Mouse (Mus musculus) limb, embryonic 12.5 days (tissue): ENCODE results near the gene S100z. TPM values are rescaled to one million over a fixed set of nuclear protein-coding genes. Genes with fewer than 3 reads are reported as not detected.

Source experiments
- ATAC-seq: fragments of 200-750 bp; cut with Nextera tagmentation; 2 replicates; pipeline ENCODE4 v1.8.0; 2017; ENCODE audit warnings: low read depth, moderate TSS enrichment; ENCODE audit not compliant: insufficient number of reproducible peaks, insufficient read depth, low FRiP score, low TSS enrichment
- H3K27ac ChIP-seq: fragments of 300-500 bp; sonication (generic); 2 replicates; pipeline ENCODE4 v1.5.1; 2016; ENCODE audit warnings: mild to moderate bottlenecking, moderate library complexity
- H3K27me3 ChIP-seq: fragments of 300-500 bp; sonication (generic); 2 replicates; pipeline ENCODE4 v1.6.1; 2016; ENCODE audit warnings: mild to moderate bottlenecking, moderate library complexity
- H3K36me3 ChIP-seq: fragments of 300-500 bp; sonication (generic); 2 replicates; pipeline ENCODE4 v1.6.1; 2016; ENCODE audit warnings: mild to moderate bottlenecking, moderate library complexity
- H3K4me1 ChIP-seq: fragments of 300-500 bp; sonication (generic); replicated peaks from 2 replicates; pipeline ENCODE4 v1.6.1; 2016
- H3K4me2 ChIP-seq: fragments of 300-500 bp; sonication (generic); 2 replicates; pipeline ENCODE4 v1.6.1; 2016; ENCODE audit warnings: mild to moderate bottlenecking, moderate library complexity
- H3K4me3 ChIP-seq: fragments of 300-500 bp; sonication (generic); replicated peaks from 2 replicates; pipeline ENCODE4 v1.5.1; 2016; ENCODE audit warnings: mild to moderate bottlenecking
- H3K9ac ChIP-seq: fragments of 300-500 bp; sonication (generic); replicated peaks from 2 replicates; pipeline ENCODE4 v1.6.1; 2016; ENCODE audit warnings: mild to moderate bottlenecking, moderate library complexity
- H3K9me3 ChIP-seq: fragments of 300-500 bp; sonication (generic); 2 replicates; pipeline ENCODE4 v1.6.1; 2016; ENCODE audit warnings: mild to moderate bottlenecking, moderate library complexity
- WGBS: fragments of 180-500 bp; shearing (Covaris S2); methylation state at CpG from one replicate; pipeline ENCODE4 v1.1.7; 2016; 5-methylcytosine and 5-hydroxymethylcytosine counted together
- polyA plus RNA-seq: library from polyadenylated mRNA; unstranded; fragments of >200 nt; fragmentation: Nextera tagmentation; extraction: Ambion mirVana; gene quantifications from 2 replicates; pipeline ENCODE4 v1.2.1, GENCODE M21; 2016

Gene S100z
- polyA plus RNA-seq, 1 experiment from 2014 or later, result not detected

DNA sequence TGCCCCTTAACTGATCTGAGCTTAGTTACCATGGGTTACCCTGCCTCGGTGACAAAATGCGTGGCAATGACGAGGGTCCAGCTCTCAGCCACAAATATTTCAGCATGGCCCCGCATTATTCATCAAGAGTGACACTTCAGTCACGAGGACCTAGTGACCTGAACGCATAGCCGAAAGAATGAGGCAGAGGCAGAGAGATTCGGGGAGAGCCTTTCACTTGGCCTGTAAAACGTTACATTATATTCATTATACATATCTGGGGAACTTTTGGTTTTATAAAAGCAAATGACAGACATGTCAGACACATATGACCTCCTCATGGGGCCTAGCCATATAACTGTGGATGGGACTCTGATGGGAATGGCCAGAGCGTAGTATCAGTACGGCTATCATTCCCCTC is 33.7 kb downstream of the S100z start, which contains the start of gene Crhbp:
Crhbp (minus strand) TSS at position 101 of the 400 bp plus-strand sequence.
- H3K4me1 ChIP-seq, result peaks cover 15% of the 10 kb centered on the region
- no peaks in the 10 kb centered on the region for H3K9me3 ChIP-seq
- WGBS, result 54% methylated on average over 11 of the region's 11 CpGs
- H3K36me3 ChIP-seq, result no peaks in the 10 kb centered on the region
- peak within 1 kb of the TSS; percentile 35 for H3K9ac ChIP-seq
- H3K27me3 ChIP-seq, result peaks cover 40% of the 10 kb centered on the region
- peak within 1 kb of the TSS; percentile 48 for H3K4me3 ChIP-seq
- H3K4me2 ChIP-seq, result peak within 1 kb of the TSS; percentile 94
- H3K27ac ChIP-seq, result no peak within 1 kb of the TSS
- no peak for ATAC-seq

DNA sequence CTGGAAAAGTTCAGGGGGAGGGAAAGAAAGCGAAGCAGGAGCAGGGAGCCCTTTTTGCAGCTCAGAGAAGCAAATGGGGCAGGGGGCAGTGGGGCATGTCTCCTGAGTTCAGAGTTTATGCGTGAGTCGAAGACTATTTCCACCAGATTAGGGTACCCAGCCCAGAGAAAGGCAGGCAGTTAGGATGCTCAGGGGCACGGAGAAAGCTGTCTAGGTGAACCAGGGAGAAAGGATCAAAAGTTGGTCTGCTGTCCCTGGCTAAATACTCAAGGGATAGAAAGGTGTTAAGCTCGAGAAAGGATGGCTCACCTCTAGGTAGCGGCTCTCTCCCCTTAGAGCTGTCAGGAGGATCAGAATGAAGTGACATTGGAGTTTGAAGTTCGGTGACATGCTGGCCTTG is 34.2 kb downstream of the S100z start:
- H3K27me3 ChIP-seq, result peaks cover 40% of the 10 kb centered on the region
- peak overlapping the region; percentile 35; the same call in 1 of the 2 replicates for H3K9ac ChIP-seq
- no peak overlapping the region for H3K27ac ChIP-seq

DNA sequence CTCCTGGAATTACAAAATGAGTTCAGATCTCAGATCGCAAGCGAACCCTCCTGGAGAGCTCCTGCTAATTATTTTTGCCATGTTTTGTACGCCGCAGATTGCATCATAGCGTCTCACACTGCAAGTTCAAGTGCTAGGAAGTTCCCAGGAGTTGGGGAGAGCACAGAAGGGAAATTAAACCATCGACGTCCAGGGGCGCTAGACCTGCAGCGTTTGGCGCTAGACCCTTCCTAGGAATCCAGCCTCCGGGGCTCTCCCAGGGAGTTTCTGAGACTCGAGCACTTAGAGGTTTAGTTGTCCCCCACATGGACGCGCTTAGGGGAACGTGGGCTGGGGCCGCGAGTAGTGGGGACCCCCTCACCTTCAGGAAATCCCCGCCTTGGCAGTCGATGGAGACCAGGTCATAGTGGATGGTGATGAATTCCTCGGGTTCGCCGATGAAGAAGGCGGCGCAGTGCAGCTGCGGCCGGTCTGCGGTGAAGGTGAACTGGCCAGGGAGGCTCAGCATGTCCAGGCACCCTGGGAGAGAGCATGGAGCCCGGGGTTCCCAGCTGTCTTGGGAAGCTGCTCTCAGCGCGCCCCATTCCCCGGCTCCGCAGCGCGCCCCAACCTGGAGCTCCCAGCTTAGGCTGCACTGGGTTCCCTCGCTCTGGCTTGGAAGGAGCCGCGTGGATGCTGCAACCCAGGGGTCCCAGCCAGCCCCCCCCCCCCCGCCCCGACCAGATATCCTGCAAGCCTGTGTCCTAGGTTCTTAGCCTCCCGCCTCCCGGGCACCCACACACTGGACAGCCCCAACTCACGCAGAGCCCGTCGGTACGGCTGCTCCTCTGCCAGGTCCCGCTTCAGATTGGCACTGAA is 34.9 kb downstream of the S100z start:
- ATAC-seq, result no peak
- Histone ChIP-seq H3K4me2 (peak overlapping the region; percentile 94), H3K9me3 (no peaks in the 10 kb centered on the region), H3K4me1 (peaks cover 15% of the 10 kb centered on the region), H3K9ac (peak overlapping the region; percentile 35), H3K27ac (no peak overlapping the region), H3K4me3 (peak overlapping the region; percentile 48), H3K27me3 (peaks cover 40% of the 10 kb centered on the region), H3K36me3 (no peaks in the 10 kb centered on the region)
- 2% methylated on average over 45 of the region's 46 CpGs for WGBS

More for the DNA sequence above, 34.2 kb downstream of the S100z start:
- H3K4me2 ChIP-seq, result peak overlapping the region; percentile 94
- no peaks in the 10 kb centered on the region for H3K36me3 ChIP-seq
- peaks cover 15% of the 10 kb centered on the region for H3K4me1 ChIP-seq
- ATAC-seq, result no peak
- 9% methylated on average over 7 of the region's 7 CpGs for WGBS
- peak overlapping the region; percentile 48 for H3K4me3 ChIP-seq
- H3K9me3 ChIP-seq, result no peaks in the 10 kb centered on the region

DNA sequence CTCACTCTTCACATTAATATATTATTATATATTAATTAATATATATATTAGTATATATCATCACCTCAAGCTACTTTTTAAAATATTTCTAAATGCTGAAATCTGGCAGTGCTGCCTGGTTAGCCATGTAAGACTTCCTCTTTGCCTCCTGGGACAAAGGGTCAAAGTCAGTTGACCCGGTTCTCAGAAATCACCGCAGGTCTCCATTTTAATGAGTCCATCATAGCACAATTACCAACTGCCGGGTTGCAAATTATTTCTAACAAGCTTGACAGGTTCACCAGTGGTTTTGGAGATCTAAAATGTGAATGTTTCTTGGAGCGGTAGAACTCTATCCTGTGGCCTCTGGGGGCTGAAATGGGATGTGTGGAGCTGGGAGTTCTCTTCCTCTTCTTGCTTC is 35.6 kb downstream of the S100z start:
- Histone ChIP-seq H3K4me3 (peak overlapping the region; percentile 48), H3K4me2 (peak overlapping the region; percentile 94), H3K9me3 (no peaks in the 10 kb centered on the region), H3K27ac (no peak overlapping the region), H3K36me3 (no peaks in the 10 kb centered on the region), H3K27me3 (peaks cover 40% of the 10 kb centered on the region), H3K4me1 (peaks cover 15% of the 10 kb centered on the region), H3K9ac (no peak overlapping the region)
- WGBS, result 12% methylated on average over 4 of the region's 4 CpGs
- ATAC-seq, result no peak

DNA sequence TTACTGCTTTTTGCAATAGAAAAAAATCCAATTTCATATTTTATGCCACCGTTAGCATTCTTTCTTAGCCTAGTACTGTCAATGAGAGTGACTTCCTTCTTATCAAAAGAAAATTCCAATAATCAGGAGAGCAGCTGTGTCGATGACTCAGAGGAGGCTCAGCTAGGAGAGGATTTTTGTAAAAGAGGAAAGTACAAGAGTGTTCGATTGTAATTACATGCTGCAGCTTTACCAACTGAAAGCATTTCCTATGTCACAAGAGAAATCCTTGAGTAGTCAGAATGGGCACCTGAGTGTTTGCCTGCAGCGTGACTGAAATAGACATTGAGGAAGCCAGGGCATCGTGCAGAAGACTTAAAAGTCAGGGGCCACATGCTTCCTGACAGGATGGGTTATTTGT is 39.0 kb downstream of the S100z start:
- 78% methylated on average over 5 of the region's 5 CpGs for WGBS
- Histone ChIP-seq H3K4me1 (peaks cover 15% of the 10 kb centered on the region), H3K36me3 (no peaks in the 10 kb centered on the region), H3K4me2 (no peak overlapping the region), H3K9me3 (no peaks in the 10 kb centered on the region), H3K4me3 (no peak overlapping the region), H3K27ac (no peak overlapping the region), H3K27me3 (peaks cover 23% of the 10 kb centered on the region), H3K9ac (no peak overlapping the region)
- ATAC-seq, result no peak

DNA sequence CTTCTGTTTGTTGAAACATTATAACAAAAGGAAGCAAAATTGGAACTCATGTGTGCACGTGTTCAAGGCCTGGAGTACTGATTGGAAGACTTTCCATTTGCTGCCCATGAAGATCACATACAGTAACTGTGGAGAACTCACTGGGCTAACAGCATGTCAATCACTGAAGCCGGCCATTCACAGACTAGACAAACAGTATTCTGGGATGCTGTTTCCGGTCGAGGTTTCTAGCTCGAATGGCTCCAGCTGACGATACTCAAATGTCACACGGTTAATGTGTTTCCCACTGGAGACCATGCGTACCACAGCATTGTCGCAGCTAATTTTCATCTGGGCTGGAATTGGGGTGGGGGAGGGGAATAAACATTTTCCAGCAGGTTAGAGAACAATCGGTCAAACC is 46.8 kb downstream of the S100z start:
- no peaks in the 10 kb centered on the region for H3K27me3 ChIP-seq
- no peak overlapping the region for H3K27ac ChIP-seq
- ATAC-seq, result no peak
- no peaks in the 10 kb centered on the region for H3K4me1 ChIP-seq
- H3K4me2 ChIP-seq, result no peak overlapping the region
- H3K9ac ChIP-seq, result no peak overlapping the region
- no peaks in the 10 kb centered on the region for H3K36me3 ChIP-seq
- WGBS, result 80% methylated on average over 10 of the region's 10 CpGs
- H3K4me3 ChIP-seq, result no peak overlapping the region
- H3K9me3 ChIP-seq, result no peaks in the 10 kb centered on the region

DNA sequence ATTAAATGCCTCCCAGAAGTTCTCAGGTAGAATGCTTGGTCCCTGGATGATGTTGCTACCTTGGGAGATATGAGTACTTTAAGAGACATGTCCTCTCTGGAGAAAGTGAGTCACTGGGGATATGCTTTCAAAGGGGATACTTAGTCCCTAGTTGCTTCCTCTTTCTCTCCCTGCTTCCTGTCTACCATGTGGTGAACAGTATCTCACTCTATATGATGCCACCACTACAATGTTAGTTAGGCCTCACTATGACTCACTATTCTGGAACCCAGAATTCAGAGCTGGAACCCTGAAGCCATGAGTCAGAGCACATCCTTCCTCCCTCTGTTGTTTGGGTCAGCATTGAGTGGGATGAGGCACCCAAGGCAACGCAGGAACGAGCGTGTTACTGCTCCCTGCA is 51.0 kb downstream of the S100z start:
- Histone ChIP-seq H3K27me3 (no peaks in the 10 kb centered on the region), H3K4me1 (no peaks in the 10 kb centered on the region), H3K9me3 (no peaks in the 10 kb centered on the region), H3K4me2 (no peak overlapping the region), H3K4me3 (no peak overlapping the region), H3K27ac (no peak overlapping the region), H3K36me3 (no peaks in the 10 kb centered on the region), H3K9ac (no peak overlapping the region)
- 95% methylated on average over 3 of the region's 3 CpGs for WGBS
- no peak for ATAC-seq

Other genes with a start within 250 kb of the S100z start
- 3.4 and 4.8 TPM in 2 replicates for gene Pde8b, start 228.4 kb downstream of the S100z start, polyA plus RNA-seq
- gene Zbed3, start 155.1 kb downstream of the S100z start, polyA plus RNA-seq, result 103 and 105 TPM in 2 replicates
- 45.7 and 45.8 TPM in 2 replicates for gene Aggf1, start 103.4 kb downstream of the S100z start, polyA plus RNA-seq
- gene Crhbp, start 33.8 kb downstream of the S100z start, polyA plus RNA-seq, result 0.69 and 1.1 TPM in 2 replicates
- 0.08 and 0.11 TPM in 2 replicates for gene F2rl1, start 46.5 kb upstream of the S100z start, polyA plus RNA-seq
- gene F2r, start 139.8 kb upstream of the S100z start, polyA plus RNA-seq, result 118 and 120 TPM in 2 replicates
- gene F2rl2, start 218.1 kb upstream of the S100z start, polyA plus RNA-seq, result 0.94 and 0.95 TPM in 2 replicates